Mouse (Mus musculus) kidney, postnatal 10 days (tissue): ENCODE measurements around the gene Atf7.

Experiments used
- DNase-seq: peaks from one replicate; pipeline ENCODE4 v3.0.0; 2021; ENCODE audit warnings: mixed read lengths

Atf7 gene

DNA sequence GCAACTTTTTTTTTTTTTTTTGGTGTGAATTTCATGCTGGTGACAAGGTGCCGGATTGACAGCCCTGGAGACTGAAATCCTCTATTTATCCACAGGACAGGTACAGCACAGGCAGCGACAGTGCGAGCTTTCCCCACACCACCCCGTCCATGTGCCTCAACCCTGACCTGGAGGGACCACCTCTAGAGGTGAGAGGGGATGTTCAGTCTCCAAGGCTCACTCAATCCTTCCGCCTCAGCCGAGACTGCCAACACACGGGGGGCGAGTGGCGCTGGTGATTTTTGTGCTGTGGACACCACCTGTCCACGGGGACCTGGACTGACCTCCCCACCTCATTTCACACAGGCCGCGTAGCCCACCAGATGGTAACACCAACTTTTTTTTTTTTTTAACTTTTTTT lies 139.4 kb downstream of the Atf7 start:
- DNase-seq: no peak

DNA sequence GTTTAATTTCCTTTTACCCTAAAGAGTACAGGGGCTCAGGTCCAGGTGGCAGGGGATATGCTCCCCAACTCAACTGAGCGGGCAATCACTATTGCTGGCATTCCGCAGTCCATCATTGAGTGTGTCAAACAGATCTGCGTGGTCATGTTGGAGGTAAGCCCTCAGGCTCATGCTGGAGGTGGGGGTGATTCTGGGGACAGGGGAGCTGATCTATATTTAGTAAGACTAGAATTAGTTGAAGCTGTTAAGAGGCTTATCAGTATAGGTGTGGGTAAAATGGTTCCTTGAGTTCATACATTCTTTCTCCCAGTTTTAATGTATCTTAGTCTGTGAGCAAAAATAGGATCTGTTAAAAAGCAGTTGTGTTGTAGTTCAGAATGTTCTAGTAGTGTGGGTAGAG lies 142.1 kb downstream of the Atf7 start:
- DNase-seq: no peak
